Mouse (Mus musculus) lung, postnatal 0 days (tissue): Measurements from ENCODE around the gene Fbxo41.

Experiments
- CTCF ChIP-seq: IDR thresholded peaks from 2 replicates; pipeline ENCODE4 v1.5.1; 2016; ENCODE audit warnings: antibody characterized with exemption, mild to moderate bottlenecking
- EP300 ChIP-seq: IDR thresholded peaks from 2 replicates; pipeline ENCODE4 v1.6.1; 2016; ENCODE audit warnings: antibody characterized with exemption, mild to moderate bottlenecking, control low read depth

DNA sequence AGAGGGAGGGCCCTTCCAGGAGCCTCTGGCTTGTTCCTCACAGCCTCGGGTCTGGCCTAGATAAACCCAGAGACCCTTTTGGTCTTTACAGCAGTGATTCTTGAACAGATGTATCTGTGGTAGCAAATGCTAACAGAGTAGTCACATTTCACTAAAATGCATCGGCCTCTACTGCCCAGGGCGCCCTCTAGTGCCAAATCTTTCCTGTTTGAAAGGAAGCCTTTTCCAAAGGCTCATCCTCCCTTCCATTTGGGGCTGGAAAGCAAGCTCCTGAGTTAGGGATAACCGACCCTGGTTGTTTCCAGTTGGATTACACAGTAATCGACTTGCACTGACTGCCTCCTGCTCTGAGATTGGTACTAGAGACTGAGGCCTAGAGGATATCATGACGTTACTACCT lies 7.7 kb upstream of the Fbxo41 start:
- TF ChIP-seq EP300, result no peak
- peak; percentile 61 for TF ChIP-seq CTCF
